Mouse (Mus musculus): ENCODE data around the gene Slc4a5.

- TF ChIP-seq CTCF (IDR thresholded peaks at IDR 0.05 in 2 of 3, conservative IDR thresholded peaks at IDR 0.05 in 1 of 3; ENCODE audit: control insufficient read depth in 1 of 3, insufficient read depth in 1 of 3, low read depth in 2 of 3, low read length in 3 of 3, poor library complexity in 1 of 3, severe bottlenecking in 1 of 3) (no peak), RAD21 (IDR thresholded peaks at IDR 0.05; ENCODE audit: low read depth, low read length) (no peak)
These were observed 34.6 kb downstream of the Slc4a5 start for GRCm38 (mm10) chr6:83254242-83254641.
